Mouse (Mus musculus) lung, embryonic 16.5 days (tissue): ENCODE results near the gene Ebf1. TPM values are rescaled to one million over a fixed set of nuclear protein-coding genes. Genes with fewer than 3 reads are reported as not detected.

Experiments used
- ATAC-seq: fragments of 200-750 bp; cut with Nextera tagmentation; 2 replicates; pipeline ENCODE4 v1.8.0; 2017; ENCODE audit warnings: low read depth, mild to moderate bottlenecking, moderate library complexity
- H3K27ac ChIP-seq: fragments of 300-500 bp; sonication (generic); 2 replicates; pipeline ENCODE4 v1.5.1; 2014; ENCODE audit warnings: mild to moderate bottlenecking, control low read depth, low read length
- H3K27me3 ChIP-seq: fragments of 300-500 bp; sonication (generic); 2 replicates; pipeline ENCODE4 v1.6.1; 2014; ENCODE audit warnings: low read depth, low read length, mixed read lengths; ENCODE audit not compliant: control insufficient read depth, insufficient read depth
- H3K36me3 ChIP-seq: fragments of 300-500 bp; sonication (generic); 2 replicates; pipeline ENCODE4 v1.6.1; 2014; ENCODE audit warnings: low read length; ENCODE audit not compliant: control insufficient read depth, insufficient read depth
- H3K4me1 ChIP-seq: fragments of 300-500 bp; sonication (generic); replicated peaks from 2 replicates; pipeline ENCODE4 v1.6.1; 2014; ENCODE audit warnings: low read length, mixed read lengths; ENCODE audit not compliant: control insufficient read depth, insufficient read depth
- H3K4me2 ChIP-seq: fragments of 300-500 bp; sonication (generic); 2 replicates; pipeline ENCODE4 v1.6.1; 2014; ENCODE audit warnings: low read depth, low read length, control low read depth
- H3K4me3 ChIP-seq: fragments of 300-500 bp; sonication (generic); 2 replicates; pipeline ENCODE4 v1.5.1; 2014; ENCODE audit warnings: mild to moderate bottlenecking, low read length, control low read depth
- H3K9ac ChIP-seq: fragments of 300-500 bp; sonication (generic); 2 replicates; pipeline ENCODE4 v1.6.1; 2014; ENCODE audit warnings: low read length, control low read depth
- H3K9me3 ChIP-seq: fragments of 300-500 bp; sonication (generic); 2 replicates; pipeline ENCODE4 v1.6.1; 2016; ENCODE audit warnings: low read length; ENCODE audit not compliant: control insufficient read depth
- WGBS: fragments of 180-500 bp; shearing (Covaris S2); extraction: QIAGEN DNeasy Blood & Tissue Kit; methylation state at CpG from one replicate; pipeline ENCODE4 v1.1.7; 2014; 5-methylcytosine and 5-hydroxymethylcytosine counted together
- polyA plus RNA-seq: library from polyadenylated mRNA; unstranded; fragments of >200 nt; fragmentation: Nextera tagmentation; extraction: Ambion mirVana; gene quantifications from 2 replicates; pipeline ENCODE4 v1.2.1, GENCODE M21; 2015

Gene Ebf1
- polyA plus RNA-seq, 1 experiment from 2014 or later = 12.8 TPM

GRCm38 (mm10) chr11:44754336-44754735 is 137.2 kb downstream of the Ebf1 start:
- no peak for ATAC-seq
- Histone ChIP-seq H3K36me3 (no peaks in the 10 kb centered on the region), H3K27ac (no peak overlapping the region), H3K27me3 (no peaks in the 10 kb centered on the region), H3K4me2 (no peak overlapping the region), H3K4me3 (no peak overlapping the region), H3K9me3 (no peaks in the 10 kb centered on the region), H3K4me1 (no peaks in the 10 kb centered on the region), H3K9ac (no peak overlapping the region)
- WGBS = 47% methylated on average over 4 of the region's 4 CpGs

GRCm38 (mm10) chr11:44756321-44756720 is 139.2 kb downstream of the Ebf1 start:
- ATAC-seq = no peak
- Histone ChIP-seq H3K4me2 (no peak overlapping the region), H3K27me3 (no peaks in the 10 kb centered on the region), H3K27ac (no peak overlapping the region), H3K4me3 (no peak overlapping the region), H3K36me3 (no peaks in the 10 kb centered on the region), H3K9me3 (no peaks in the 10 kb centered on the region), H3K9ac (no peak overlapping the region), H3K4me1 (no peaks in the 10 kb centered on the region)
- 67% methylated on average over 7 of the region's 7 CpGs for WGBS

- Histone ChIP-seq H3K4me2 (no peak overlapping the region), H3K9ac (no peak overlapping the region), H3K36me3 (no peaks in the 10 kb centered on the region), H3K4me3 (no peak overlapping the region), H3K9me3 (no peaks in the 10 kb centered on the region), H3K27me3 (no peaks in the 10 kb centered on the region), H3K27ac (no peak overlapping the region), H3K4me1 (no peaks in the 10 kb centered on the region)
- 62% methylated on average over 4 of the region's 4 CpGs for WGBS
- ATAC-seq = no peak
These were observed 141.7 kb downstream of the Ebf1 start for GRCm38 (mm10) chr11:44758857-44759256.

DNA sequence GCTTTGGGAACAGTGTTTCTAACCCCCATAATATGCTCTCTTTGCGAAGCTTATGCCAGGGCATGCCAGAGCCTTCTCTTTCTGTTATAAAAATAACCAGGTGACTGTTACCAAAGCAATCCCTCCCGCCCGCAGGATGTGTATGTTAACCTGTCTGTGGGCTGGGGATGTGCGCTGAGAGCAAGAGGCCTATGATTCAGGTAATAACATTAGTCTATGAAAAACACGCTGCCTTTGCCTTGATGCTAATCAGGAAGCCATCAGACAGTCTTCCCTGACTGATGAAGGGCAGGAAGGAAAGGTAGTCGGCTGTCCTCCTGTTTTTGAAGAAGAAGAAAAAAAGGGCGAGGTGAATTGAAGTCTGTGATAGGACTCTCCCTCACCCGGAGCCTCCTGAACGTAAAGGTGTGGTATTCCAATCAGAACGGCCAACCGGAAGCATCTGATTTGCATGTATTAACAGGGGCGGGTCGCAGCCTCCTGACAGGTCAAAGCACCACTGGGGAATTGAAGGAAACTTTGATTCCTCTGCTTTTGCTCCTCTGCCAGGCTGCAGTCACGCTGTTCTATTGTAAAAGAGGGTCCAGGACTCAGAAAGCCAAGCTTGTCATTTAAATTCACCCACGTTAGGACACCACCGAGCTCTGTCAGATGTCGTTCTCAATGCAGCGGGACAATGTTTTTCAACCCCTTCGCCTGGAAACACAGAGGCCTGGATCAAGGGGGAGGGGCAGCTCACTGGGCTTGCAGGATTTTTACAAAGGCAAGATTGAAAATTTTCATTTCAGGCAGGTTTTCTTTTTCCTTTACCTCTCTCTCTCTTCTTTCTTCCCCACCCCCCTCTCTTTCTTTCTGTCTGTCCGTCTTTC is 144.2 kb downstream of the Ebf1 start:
- no peaks in the 10 kb centered on the region for H3K4me1 ChIP-seq
- no peaks in the 10 kb centered on the region for H3K9me3 ChIP-seq
- WGBS = 16% methylated on average over 20 of the region's 20 CpGs
- ATAC-seq = no peak
- H3K36me3 ChIP-seq = no peaks in the 10 kb centered on the region
- no peak overlapping the region for H3K9ac ChIP-seq
- H3K27me3 ChIP-seq = no peaks in the 10 kb centered on the region
- peak overlapping the region; percentile 42 for H3K4me2 ChIP-seq
- H3K4me3 ChIP-seq = 0 out of 2 replicates have a peak overlapping the region, but pooled peaks have one; percentile 1
- no peak overlapping the region for H3K27ac ChIP-seq

- 71% methylated on average over 7 of the region's 7 CpGs for WGBS
- Histone ChIP-seq H3K9ac (no peak overlapping the region), H3K27me3 (no peaks in the 10 kb centered on the region), H3K4me1 (no peaks in the 10 kb centered on the region), H3K36me3 (no peaks in the 10 kb centered on the region), H3K4me2 (no peak overlapping the region), H3K4me3 (no peak overlapping the region), H3K27ac (no peak overlapping the region), H3K9me3 (no peaks in the 10 kb centered on the region)
- ATAC-seq = no peak
These were observed 147.1 kb downstream of the Ebf1 start for GRCm38 (mm10) chr11:44763992-44764835.

- Histone ChIP-seq H3K4me2 (no peak overlapping the region), H3K4me3 (no peak overlapping the region)
- ATAC-seq = no peak
These were observed 147.9 kb downstream of the Ebf1 start for GRCm38 (mm10) chr11:44764988-44765387.

GRCm38 (mm10) chr11:44766246-44766645 is 149.1 kb downstream of the Ebf1 start:
- Histone ChIP-seq H3K9ac (no peak overlapping the region), H3K4me3 (no peak overlapping the region), H3K9me3 (no peaks in the 10 kb centered on the region), H3K36me3 (no peaks in the 10 kb centered on the region), H3K4me1 (no peaks in the 10 kb centered on the region), H3K27me3 (no peaks in the 10 kb centered on the region), H3K27ac (no peak overlapping the region), H3K4me2 (no peak overlapping the region)
- no peak for ATAC-seq
- WGBS = 44% methylated on average over 5 of the region's 5 CpGs

More at GRCm38 (mm10) chr11:44764988-44765387, 147.9 kb downstream of the Ebf1 start:
- H3K27me3 ChIP-seq = no peaks in the 10 kb centered on the region
- 79% methylated on average over 11 of the region's 11 CpGs for WGBS
- no peaks in the 10 kb centered on the region for H3K9me3 ChIP-seq
- no peak overlapping the region for H3K9ac ChIP-seq
- no peaks in the 10 kb centered on the region for H3K36me3 ChIP-seq
- no peaks in the 10 kb centered on the region for H3K4me1 ChIP-seq
- H3K27ac ChIP-seq = no peak overlapping the region

DNA sequence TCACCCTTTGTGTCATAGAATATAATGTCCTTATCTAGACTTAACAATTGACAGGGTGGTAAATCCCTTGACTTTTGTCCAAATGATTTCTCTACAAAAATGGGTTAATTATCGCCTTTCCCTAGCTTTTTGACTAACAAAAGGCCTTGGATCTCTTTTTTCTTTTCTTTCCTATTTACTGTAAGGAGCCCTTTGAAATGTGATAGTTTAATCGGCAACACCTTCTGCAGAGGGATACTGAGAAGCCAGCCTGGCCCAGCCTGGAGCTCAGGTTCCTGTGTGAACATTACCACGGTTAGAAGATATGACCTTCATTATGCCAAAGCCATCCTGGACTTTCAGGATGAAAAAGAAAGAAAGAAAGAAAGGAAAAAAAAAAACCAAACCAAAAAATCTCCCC is 150.2 kb downstream of the Ebf1 start:
- Histone ChIP-seq H3K9me3 (no peaks in the 10 kb centered on the region), H3K9ac (no peak overlapping the region), H3K36me3 (no peaks in the 10 kb centered on the region), H3K4me1 (no peaks in the 10 kb centered on the region), H3K4me2 (no peak overlapping the region), H3K4me3 (no peak overlapping the region), H3K27ac (no peak overlapping the region), H3K27me3 (no peaks in the 10 kb centered on the region)
- ATAC-seq = no peak
- 23% methylated on average over 3 of the region's 3 CpGs for WGBS

GRCm38 (mm10) chr11:44768346-44768745 is 151.2 kb downstream of the Ebf1 start:
- WGBS = 44% methylated on average over 5 of the region's 5 CpGs
- Histone ChIP-seq H3K36me3 (no peaks in the 10 kb centered on the region), H3K9me3 (no peaks in the 10 kb centered on the region), H3K4me3 (no peak overlapping the region), H3K27me3 (no peaks in the 10 kb centered on the region), H3K27ac (no peak overlapping the region), H3K4me2 (no peak overlapping the region), H3K9ac (no peak overlapping the region), H3K4me1 (no peaks in the 10 kb centered on the region)
- no peak for ATAC-seq
